Mouse (Mus musculus): ENCODE data around the gene Mrtfb.
"Not testable (repeated sequence)": the region's sequence is repeated elsewhere in the genome, so short reads cannot be mapped to it uniquely, and the experiment has no call there.

Gene Mrtfb

DNA sequence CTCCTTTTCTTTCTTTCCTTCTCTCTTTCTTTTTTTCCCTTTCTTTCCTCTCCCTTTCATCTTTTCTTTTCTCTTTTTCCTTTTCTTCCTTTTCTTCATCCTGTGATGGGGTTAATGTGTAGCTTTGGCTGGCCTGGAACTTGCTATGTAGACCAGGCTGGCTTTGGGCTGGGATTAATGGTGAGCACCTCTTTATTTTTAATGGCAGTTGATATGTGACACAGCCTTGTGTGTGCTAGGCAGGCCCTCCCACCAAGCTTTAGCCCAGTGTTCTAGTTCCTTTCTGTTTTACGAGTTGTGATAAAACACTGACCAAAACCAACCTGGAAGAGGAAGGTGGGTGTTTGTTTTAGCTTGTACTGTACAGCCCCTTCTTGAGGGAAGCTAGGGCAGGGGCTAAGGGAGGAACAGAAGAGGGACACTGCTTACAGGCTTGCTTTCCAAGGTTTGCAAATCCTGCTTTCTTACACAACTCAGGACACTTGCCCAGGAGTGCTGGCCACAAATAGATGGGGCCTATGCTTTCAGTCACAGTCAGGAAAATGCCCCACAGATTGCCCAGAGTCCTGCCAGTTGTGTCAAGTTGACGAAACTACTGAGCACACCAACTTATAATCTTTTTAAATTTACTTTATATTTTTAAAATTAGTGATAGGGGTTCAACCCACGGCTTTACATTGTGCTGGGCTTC, 20.6 kb downstream of the Mrtfb start:
- no peak for DNase-seq

DNA sequence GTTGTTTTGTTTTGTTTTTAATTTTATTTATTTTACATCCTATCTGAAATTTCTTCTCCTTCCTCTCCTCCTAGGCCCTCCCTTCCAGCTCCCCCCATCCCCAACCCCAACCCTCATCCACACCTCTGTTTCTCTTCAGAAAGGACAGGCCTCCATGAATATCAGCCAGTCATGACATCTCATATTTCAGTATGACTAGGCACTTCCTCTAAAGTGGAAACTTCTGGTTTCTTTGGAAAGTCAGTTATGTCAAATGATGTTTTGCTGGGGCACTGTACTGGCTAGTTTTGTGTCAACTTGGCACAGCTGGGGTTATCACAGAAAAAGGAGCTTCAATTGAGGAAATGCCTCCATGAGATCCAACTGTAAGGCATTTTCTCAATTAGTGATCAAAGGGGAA, 30.1 kb downstream of the Mrtfb start:
- not testable (repeated sequence) for DNase-seq

- no peak for DNase-seq
Observed at GRCm38 (mm10) chr16:13297860-13298259, 41.6 kb downstream of the Mrtfb start.

DNA sequence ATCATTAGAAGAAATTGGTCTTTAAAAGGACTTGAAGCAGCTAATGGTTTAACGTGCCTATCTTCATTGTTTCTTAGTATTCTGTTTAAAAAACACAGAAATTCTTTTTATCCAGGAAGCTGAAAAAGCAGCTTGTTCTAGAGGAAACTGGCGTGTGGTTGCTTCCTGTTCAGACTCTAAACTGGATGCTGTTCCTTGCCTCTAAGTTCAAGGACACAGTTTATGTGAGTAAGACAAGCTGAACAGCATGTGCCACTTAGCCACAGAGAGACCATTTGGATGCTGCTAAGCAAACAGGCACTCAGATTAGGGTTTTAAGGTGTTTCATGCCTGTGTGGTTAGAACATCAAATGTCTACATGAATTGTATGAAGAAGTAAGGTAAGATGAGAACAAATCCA, 42.7 kb downstream of the Mrtfb start:
- DNase-seq, result no peak

DNA sequence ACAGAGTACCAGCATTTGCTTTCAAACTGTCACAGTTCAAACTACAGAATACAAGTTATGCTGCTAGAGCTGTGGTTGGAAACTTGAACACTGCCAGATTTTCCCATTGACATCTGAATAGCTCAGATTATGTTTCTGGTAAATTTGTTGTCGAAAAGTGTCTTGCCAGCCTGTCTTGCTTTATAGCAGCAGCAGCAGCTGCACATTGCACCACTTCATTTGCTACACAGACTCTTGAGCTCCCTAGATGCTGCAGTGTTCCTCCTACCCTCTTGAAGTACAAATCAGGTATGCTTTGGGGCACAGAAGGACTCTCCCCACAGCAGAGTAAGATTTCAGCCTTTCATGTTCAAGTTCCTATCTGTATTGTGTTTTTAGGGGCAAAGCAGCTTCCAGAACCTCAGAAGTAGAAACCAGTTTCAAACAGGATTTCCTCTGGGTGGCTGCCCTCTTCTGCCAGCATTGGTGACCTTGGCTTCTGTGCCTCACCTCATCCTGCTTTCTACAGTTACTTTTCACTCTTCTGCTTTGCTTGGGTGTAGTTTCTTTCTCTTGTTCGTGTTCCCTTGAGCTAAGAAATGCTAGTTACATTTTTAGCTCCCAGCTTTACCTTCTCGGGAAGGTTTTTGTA, 49.9 kb downstream of the Mrtfb start:
- no peak for DNase-seq

GRCm38 (mm10) chr16:13310096-13310683, 53.9 kb downstream of the Mrtfb start:
- no peak for DNase-seq

DNA sequence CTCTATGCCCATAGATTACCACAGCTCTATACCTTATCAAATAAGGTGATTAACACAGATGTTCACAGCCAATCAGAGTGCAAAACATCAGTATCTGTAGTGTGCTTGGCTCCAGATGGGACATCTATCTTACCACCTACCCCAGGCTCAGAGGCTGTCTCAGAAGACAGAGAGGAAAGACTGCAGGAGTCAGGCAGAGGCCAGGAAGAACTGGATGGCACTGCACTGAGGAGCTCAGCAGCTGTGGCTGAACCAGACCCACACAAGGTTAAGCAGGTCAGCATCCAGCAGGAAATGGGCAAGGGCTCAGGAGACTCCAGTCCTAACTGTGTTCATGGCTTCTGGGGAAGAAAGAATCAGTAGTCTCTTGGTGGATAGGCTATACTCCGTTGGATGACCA, 55.1 kb downstream of the Mrtfb start:
- DNase-seq, result no peak

GRCm38 (mm10) chr16:13313096-13313719, 56.9 kb downstream of the Mrtfb start:
- no peak for DNase-seq

GRCm38 (mm10) chr16:13323751-13324150, 67.5 kb downstream of the Mrtfb start:
- DNase-seq, result peak in 1 of 2 experiments; percentile 50

DNA sequence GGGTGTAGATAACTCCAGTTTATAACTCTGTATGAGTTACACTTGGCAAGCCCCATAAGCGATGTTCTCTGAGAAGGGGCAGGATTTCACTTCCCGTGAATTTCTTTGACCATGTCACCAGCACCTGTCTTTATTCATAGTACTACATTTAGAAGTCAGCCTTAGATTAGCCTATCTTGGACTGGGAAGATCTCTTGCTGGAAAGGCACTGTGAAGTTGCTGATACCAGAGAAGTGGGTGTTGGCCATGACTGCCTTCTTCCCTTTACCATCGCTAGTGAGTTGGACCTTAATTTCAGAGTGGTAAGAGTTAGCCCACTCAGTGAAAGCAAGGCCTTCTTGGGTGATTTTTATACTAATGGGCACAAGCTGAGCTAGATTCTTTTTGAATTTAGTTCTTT, 70.3 kb downstream of the Mrtfb start:
- no peak for DNase-seq

- no peak for DNase-seq
Observed at GRCm38 (mm10) chr16:13328646-13329045, 72.4 kb downstream of the Mrtfb start.

DNA sequence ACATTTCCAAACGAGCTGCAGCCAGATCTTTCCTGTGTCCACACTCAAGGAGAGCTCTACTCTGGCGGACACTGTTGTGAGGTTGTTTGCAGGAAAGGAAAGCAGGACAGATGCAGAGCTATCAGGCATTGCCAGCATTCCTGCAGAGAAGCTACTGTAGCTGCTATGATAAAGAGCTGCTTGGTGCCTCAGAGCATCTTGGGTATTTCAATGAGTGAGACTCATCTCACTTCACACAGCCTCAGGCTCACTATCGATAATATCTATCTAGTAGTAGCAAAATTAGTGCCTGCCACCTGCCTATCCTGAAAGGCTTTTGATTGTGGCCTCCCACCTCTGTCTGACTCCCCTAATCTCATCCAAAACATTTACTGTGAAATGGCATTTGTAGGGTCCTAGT, 73.4 kb downstream of the Mrtfb start:
- DNase-seq, result no peak

DNA sequence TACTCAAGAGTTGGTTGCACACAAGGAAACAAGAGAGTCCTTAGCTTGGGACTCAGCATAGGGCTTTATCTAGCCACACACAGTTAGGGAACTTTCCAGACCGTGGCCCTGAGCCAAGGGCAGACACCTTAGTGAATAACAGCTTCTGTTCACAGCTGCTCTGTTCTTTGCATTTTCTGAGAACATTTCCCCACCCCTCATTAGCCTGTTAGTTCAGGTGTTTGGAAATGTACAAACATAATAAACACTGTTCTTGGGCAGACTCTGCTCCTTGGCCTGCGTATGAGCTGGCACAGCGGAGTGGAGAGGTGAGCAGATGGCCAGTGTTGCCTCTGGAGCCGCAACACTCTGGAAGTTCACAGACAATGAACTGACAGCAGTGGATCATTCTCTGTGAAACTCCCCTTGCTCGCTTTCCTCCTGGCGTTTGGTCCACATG, 74.0 kb downstream of the Mrtfb start:
- DNase-seq, result peak; percentile 72 to 79

DNA sequence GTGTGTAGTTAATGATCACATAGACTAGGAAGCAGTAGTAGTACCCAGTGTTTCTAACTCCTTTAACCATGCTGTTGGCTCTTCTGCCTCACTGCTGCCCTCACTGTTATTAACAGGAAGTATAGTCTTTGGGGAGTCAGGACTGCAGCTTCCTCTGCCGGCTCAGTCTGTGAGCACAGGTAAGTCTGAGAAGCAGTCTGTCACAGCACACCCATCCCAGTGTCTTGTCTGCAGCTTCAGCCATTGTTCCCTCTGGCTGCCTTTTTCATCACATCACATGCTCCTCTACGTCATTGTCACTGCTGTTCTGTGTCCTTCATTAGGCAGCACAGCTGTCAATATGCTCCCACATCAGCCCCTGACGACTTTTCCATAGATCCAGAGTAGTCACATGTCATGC, 75.6 kb downstream of the Mrtfb start:
- no peak for DNase-seq

DNA sequence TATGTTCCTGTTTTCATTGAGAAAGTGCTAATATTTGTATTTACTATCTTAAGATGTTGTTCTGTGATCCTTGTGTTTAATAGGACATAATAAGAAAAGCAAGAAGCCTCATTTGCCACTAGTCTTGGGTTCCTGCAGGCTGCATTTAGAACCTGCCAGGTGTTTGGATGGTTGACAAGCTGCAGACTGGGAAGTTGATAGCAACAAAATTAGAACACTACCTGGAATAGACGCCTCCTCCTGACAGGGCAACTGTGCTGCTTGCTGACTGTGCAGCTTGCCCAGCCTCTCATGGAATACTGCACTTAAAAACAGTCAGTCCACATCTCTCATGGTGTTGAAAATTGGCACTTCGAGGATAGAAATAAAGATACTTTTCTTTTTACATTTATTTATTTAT, 76.3 kb downstream of the Mrtfb start:
- DNase-seq, result no peak

- DNase-seq, result peak in 1 of 2 experiments; percentile 33
Observed at GRCm38 (mm10) chr16:13333781-13334341, 77.6 kb downstream of the Mrtfb start.

- DNase-seq, result peak; percentile 40 to 69
Observed at GRCm38 (mm10) chr16:13336503-13337230, 80.4 kb downstream of the Mrtfb start.

DNA sequence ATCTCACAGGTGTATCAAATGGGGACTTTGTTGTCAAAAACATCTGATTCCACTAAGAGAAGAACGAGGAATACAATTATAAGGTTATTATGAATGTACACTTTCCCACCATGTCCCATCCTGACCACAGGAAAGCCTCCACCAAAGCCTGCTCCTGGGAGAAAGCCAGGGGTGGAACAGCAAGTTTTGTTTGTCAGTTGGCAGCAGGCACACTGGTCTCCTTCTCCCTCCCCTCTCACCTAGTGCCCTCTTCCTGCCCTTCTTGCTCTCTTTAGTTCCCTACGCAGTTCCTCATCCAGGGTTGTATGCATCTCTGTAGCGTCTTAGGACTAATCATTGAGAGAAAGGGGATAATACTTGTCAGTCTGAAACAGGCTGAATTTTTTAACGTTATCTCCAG, 81.8 kb downstream of the Mrtfb start:
- peak; percentile 77 to 87 for DNase-seq

GRCm38 (mm10) chr16:13339433-13339832, 83.2 kb downstream of the Mrtfb start:
- DNase-seq, result no peak

GRCm38 (mm10) chr16:13345822-13346221, 89.5 kb downstream of the Mrtfb start:
- not testable (repeated sequence) for DNase-seq

- no peak for DNase-seq
Observed at GRCm38 (mm10) chr16:13350729-13351128, 94.4 kb downstream of the Mrtfb start.

DNA sequence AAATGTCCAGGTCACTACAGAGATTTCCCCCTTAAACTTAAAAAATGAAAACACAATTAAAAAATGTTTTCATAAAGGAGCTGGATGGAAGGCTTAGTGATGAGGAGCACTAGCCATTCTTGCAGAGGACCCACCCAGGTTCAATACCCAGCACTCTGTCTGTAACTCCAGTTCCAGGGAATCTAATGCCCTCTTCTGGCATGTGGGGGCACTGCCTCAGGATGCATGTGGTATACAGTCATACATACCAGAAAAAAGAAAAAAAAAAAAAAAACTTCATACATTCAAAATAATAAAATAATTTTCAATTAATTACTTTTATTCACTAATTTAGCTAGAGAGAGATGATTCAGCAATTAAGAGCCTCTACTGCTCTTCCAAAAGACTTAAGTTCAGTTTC, 95.0 kb downstream of the Mrtfb start:
- DNase-seq, result peak in 1 of 2 experiments; percentile 49

DNA sequence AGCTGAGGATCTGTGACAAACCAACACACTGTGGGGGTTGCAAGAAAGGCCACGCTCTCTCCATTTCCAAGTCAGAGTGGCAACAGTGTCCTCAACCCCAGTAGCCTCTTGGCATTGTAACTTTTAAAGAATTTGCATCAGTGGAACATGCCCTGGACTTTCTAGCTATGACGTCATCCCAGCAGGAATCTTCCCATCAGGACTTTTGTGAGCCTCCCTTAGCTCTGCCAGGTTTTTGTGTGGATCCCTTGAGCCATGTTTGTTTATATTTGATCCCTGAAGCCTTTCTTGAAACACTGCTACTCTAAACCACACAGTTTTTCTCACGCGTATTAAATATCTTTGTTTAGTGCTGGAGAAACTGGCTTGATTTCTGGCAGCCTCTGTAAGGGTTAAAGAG, 97.6 kb downstream of the Mrtfb start:
- DNase-seq, result no peak
